8 mouse cellular contexts compared by ENCODE assay signal in the genomic region with DNA sequence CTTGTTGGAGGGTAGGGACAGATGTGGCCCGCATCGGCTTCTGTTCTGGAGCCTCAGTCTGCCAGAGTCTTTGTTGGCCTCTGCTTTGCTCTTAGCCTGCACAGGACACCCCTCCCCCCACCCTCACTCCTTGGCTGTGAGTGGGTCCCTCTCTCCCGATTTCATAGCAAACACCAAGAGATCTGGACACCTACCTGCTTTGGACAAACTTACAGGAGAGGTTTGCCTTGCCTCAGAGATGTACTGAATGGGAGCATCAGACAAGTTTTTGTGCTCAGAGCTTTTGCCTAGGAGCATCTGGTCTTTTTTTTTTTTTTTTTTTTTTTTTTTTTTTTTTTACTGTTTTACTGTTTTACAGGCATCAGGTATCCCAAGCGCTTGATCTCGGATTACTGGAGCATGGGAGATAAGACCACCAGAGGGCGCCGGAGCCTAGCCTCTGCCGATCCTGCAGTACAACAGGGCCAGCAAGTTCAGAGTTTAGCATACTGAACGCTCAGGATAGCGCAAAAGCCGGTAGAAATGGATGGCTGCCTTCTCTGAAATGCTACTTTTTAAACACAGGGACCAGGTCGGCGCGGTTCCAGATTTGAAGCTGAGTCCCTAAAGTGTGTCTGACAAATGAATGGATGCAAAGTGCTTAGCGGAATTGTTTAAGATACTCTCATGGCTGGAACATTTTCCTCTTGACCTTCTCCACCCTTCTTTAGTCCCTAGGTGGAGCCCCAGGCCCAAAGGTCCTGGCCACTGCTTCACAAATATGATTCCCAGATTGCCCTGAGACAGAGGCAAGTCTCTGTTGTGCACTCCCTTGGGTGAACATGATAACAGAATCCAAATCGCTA. TPM values are rescaled to one million over a fixed set of nuclear protein-coding genes. Genes with fewer than 3 reads are reported as not detected.
DNase-seq lines count a peak whose midpoint lies in the region; TF ChIP-seq lines count a peak whose summit lies in the region.

No protein-coding gene starts in this region.

- H3K27ac ChIP-seq in ES-E14 (ENCODE audit: insufficient read depth, low read depth, low read length, poor library complexity, severe bottlenecking) = no peak overlapping the region
- H3K27ac ChIP-seq in layer of hippocampus, adult 2 months = peak overlapping the region; percentile 1; the same call in 1 of the 2 replicates

- no peak overlapping the region for H3K4me3 ChIP-seq in ES-E14 (ENCODE audit: insufficient read depth in 1 of 2, low read depth in 1 of 2, low read length in 2 of 2, poor library complexity in 1 of 2, severe bottlenecking in 1 of 2)
- peak overlapping the region; percentile 14; the same call in 1 of the 2 replicates for H3K4me3 ChIP-seq in layer of hippocampus, adult 2 months

- no peaks in the 10 kb centered on the region for H3K36me3 ChIP-seq in ES-E14 (ENCODE audit: control insufficient read depth, insufficient read depth, low read length, poor library complexity, severe bottlenecking)

- in situ Hi-C loops in ES-E14 (cut with MboI; ENCODE audit: low sequenced_read_pairs in 2 of 2, unreplicated experiment in 2 of 2) = loop anchor here in 1 of 2 experiments (10.0 kb wide), 1 partner anchor 658 kb away; no protein-coding TSS in a partner anchor

- peaks cover 0 to 7% of the 10 kb centered on the region in 2 experiments; a peak in 1 of 4 replicates for H3K4me1 ChIP-seq in ES-E14 (ENCODE audit: control insufficient read depth in 2 of 2, insufficient read depth in 2 of 2, low read length in 2 of 2, poor library complexity in 1 of 2)

- H3K9ac ChIP-seq in ES-E14 (ENCODE audit: insufficient read depth, low read depth, low read length, poor library complexity, severe bottlenecking) = no peak overlapping the region

- TF ChIP-seq CTCF in layer of hippocampus, adult 2 months (conservative IDR thresholded peaks at IDR 0.05) = peak; percentile 84

- peak; percentile 82 for DNase-seq in ES-E14 (ENCODE audit: low read depth, low spot score)
- DNase-seq in cerebellum, adult 18-20 months = peak; percentile 80 to 88
- peak; percentile 95 for DNase-seq in forelimb bud, embryonic 11.5 days (ENCODE audit: low read depth, low spot score)
- DNase-seq in heart, postnatal 4 days = peak; percentile 92
- peak; percentile 86 to 89 for DNase-seq in layer of hippocampus, adult 2 months (ENCODE audit: low spot score in 2 of 2)
- DNase-seq in lung, adult 18-20 months = peak; percentile 76 to 79
- DNase-seq in ovary, postnatal 10 days (ENCODE audit: low spot score) = peak; percentile 67
- DNase-seq in urinary bladder, adult 18-20 months (ENCODE audit: low spot score in 2 of 2) = peak; percentile 64 to 78

- no peaks in the 10 kb centered on the region for H3K9me3 ChIP-seq in ES-E14 (ENCODE audit: control insufficient read depth, insufficient read depth, low read depth, low read length)

TF ChIP-seq in ES-E14, 5 proteins besides CTCF, POLR2A, EP300 and RAD21:
- TF ChIP-seq ZNF384 (IDR thresholded peaks at IDR 0.05; ENCODE audit: low read depth, low read length) (peak; percentile 98), CHD2 (IDR thresholded peaks at IDR 0.05; ENCODE audit: low read depth, low read length) (no peak), HCFC1 (IDR thresholded peaks at IDR 0.05; ENCODE audit: borderline replicate concordance, insufficient read depth, low read length) (no peak), MAFK (IDR thresholded peaks at IDR 0.05; ENCODE audit: insufficient read depth, low read depth, low read length) (no peak), ZC3H11A (IDR thresholded peaks at IDR 0.05; ENCODE audit: borderline replicate concordance, low read depth, low read length) (peak; percentile 69; the same call in 1 of the 2 replicates)

RNA-seq across cellular contexts. Expression of a gene that starts 1.5 kb away (rescaled TPM):
- total RNA-seq in ES-E14 (2012; rRNA removed) = 1.8 and 11.6 TPM in 2 replicates
- 10 to 100 TPM; 76.3 to 93.2 TPM for total RNA-seq in heart, postnatal 4 days (2021)
- 10 to 100 TPM; 41.1 to 45.2 TPM for total RNA-seq in layer of hippocampus, adult 2 months (2021)
